Mouse (Mus musculus) kidney, embryonic 16.5 days (tissue): ENCODE data around the gene Trpd52l3. TPM values are rescaled to one million over a fixed set of nuclear protein-coding genes. Genes with fewer than 3 reads are reported as not detected.

Experiments
- ATAC-seq: fragments of 200-750 bp; cut with Nextera tagmentation; 2 replicates; pipeline ENCODE4 v1.8.0; 2017; ENCODE audit warnings: moderate TSS enrichment; ENCODE audit not compliant: low FRiP score, low TSS enrichment
- H3K27ac ChIP-seq: fragments of 300-500 bp; sonication (generic); 2 replicates; pipeline ENCODE4 v1.5.1; 2014; ENCODE audit warnings: low read length
- H3K27me3 ChIP-seq: fragments of 300-500 bp; sonication (generic); 2 replicates; pipeline ENCODE4 v1.6.1; 2014; ENCODE audit warnings: low read length, control low read depth, mixed read lengths; ENCODE audit not compliant: insufficient read depth
- H3K36me3 ChIP-seq: fragments of 300-500 bp; sonication (generic); 2 replicates; pipeline ENCODE4 v1.6.1; 2014; ENCODE audit warnings: low read length, control low read depth, mixed read lengths; ENCODE audit not compliant: insufficient read depth
- H3K4me1 ChIP-seq: fragments of 300-500 bp; sonication (generic); 2 replicates; pipeline ENCODE4 v1.6.1; 2014; ENCODE audit warnings: low read length, control low read depth, mixed read lengths; ENCODE audit not compliant: insufficient read depth
- H3K4me2 ChIP-seq: fragments of 300-500 bp; sonication (generic); replicated peaks from 2 replicates; pipeline ENCODE4 v1.6.1; 2014; ENCODE audit warnings: low read depth, low read length
- H3K4me3 ChIP-seq: fragments of 300-500 bp; sonication (generic); 2 replicates; pipeline ENCODE4 v1.5.1; 2014; ENCODE audit warnings: mild to moderate bottlenecking, low read length
- H3K9ac ChIP-seq: fragments of 300-500 bp; sonication (generic); replicated peaks from 2 replicates; pipeline ENCODE4 v1.6.1; 2014; ENCODE audit warnings: low read length
- H3K9me3 ChIP-seq: fragments of 300-500 bp; sonication (generic); 2 replicates; pipeline ENCODE4 v1.6.1; 2016; ENCODE audit warnings: low read length, control low read depth
- WGBS: fragments of 180-500 bp; shearing (Covaris S2); extraction: QIAGEN DNeasy Blood & Tissue Kit; methylation state at CpG from one replicate; pipeline ENCODE4 v1.1.7; 2014; 5-methylcytosine and 5-hydroxymethylcytosine counted together
- polyA plus RNA-seq: library from polyadenylated mRNA; unstranded; fragments of >200 nt; fragmentation: Nextera tagmentation; extraction: Ambion mirVana; gene quantifications from 2 replicates; pipeline ENCODE4 v1.2.1, GENCODE M21; 2015

The Trpd52l3 gene
- polyA plus RNA-seq, 1 experiment from 2014 or later, result 0.06 TPM

DNA sequence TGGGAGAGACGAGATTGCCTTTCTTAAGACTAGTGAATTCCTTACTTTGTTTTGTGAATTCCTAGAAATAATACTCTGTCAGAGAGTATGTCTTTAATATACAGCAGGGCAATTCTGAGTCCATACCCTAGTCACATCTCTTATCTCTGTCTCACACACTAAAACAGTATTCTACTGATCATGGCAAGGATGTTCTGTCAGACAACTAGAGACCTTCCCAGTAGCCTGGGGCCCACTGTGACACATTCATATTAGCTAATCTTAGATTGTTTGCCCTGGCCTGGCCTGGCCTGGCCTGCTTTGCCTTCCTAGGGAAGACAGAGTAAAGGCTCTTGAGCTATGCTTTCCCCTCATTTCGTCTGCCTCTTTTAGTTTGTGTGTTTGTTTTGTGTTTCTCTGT is 47.0 kb downstream of the Trpd52l3 start:
- no peak overlapping the region for H3K4me2 ChIP-seq
- H3K36me3 ChIP-seq, result peaks cover 23% of the 10 kb centered on the region
- 0 out of 2 replicates have a peak, but pooled peaks cover 3% of the 10 kb centered on the region for H3K4me1 ChIP-seq
- 76% methylated on average over 2 of the region's 2 CpGs for WGBS
- H3K4me3 ChIP-seq, result no peak overlapping the region
- H3K27ac ChIP-seq, result no peak overlapping the region
- no peaks in the 10 kb centered on the region for H3K27me3 ChIP-seq
- 0 out of 2 replicates have a peak, but pooled peaks cover 4% of the 10 kb centered on the region for H3K9me3 ChIP-seq
- H3K9ac ChIP-seq, result no peak overlapping the region
- ATAC-seq, result no peak

DNA sequence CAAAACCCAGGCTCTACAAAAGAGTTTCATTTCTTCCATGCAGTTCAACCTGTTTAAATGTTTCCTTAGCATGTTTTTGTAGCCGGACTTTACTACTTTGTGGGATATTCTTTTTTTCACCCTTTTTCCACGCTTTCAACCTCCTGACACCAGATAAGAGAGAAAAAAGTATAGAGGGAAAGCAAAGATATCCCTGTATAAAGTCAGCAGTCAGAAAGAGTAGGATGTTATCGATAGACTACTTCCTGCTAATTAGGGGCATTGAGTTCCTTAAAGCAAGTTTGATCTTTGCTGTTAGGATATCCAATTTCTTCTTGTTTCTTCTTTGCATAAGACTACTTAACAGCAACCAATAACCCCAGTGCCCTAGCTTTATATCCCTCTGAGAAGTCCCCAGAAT is 47.9 kb downstream of the Trpd52l3 start:
- no peaks in the 10 kb centered on the region for H3K9me3 ChIP-seq
- ATAC-seq, result no peak
- H3K27me3 ChIP-seq, result no peaks in the 10 kb centered on the region
- H3K36me3 ChIP-seq, result peaks cover 22% of the 10 kb centered on the region; the same call in 1 of the 2 replicates
- no peak overlapping the region for H3K9ac ChIP-seq
- 93% methylated on average over 3 of the region's 3 CpGs for WGBS
- H3K4me2 ChIP-seq, result no peak overlapping the region
- no peak overlapping the region for H3K4me3 ChIP-seq
- H3K4me1 ChIP-seq, result 0 out of 2 replicates have a peak, but pooled peaks cover 3% of the 10 kb centered on the region
- H3K27ac ChIP-seq, result no peak overlapping the region

DNA sequence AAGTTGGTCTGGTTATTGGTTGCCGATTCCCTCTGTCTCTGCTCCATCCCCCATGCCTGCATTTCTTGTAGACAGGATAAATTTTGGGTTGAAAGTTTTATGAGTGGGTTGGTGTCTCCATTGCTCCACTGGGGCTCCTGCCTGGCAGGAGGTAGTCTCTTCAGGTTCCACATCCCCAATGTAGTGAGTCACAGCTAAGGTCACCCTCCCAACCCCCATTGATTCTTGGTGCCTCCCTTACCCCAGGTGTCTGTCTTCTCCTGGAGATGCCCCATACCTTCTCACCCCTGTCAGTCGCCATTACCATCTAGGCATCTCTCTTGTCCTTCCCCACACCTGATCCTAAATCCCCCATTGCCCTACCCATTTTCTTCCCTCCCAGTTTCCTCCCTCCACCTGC is 50.6 kb downstream of the Trpd52l3 start:
- Histone ChIP-seq H3K27ac (no peak overlapping the region), H3K9ac (no peak overlapping the region), H3K4me2 (no peak overlapping the region), H3K27me3 (no peaks in the 10 kb centered on the region), H3K36me3 (peaks cover 10% of the 10 kb centered on the region; the same call in 1 of the 2 replicates), H3K4me1 (0 out of 2 replicates have a peak, but pooled peaks cover 3% of the 10 kb centered on the region), H3K4me3 (no peak overlapping the region), H3K9me3 (no peaks in the 10 kb centered on the region)
- no peak for ATAC-seq
- WGBS, result 95% methylated on average over 2 of the region's 2 CpGs

Other genes with a start within 250 kb of the Trpd52l3 start
- gene 9930021J03Rik, start 197.8 kb upstream of the Trpd52l3 start, polyA plus RNA-seq, result 4.6 and 5.6 TPM in 2 replicates
- gene Ranbp6, start 190.8 kb upstream of the Trpd52l3 start, polyA plus RNA-seq, result 17.9 and 18.2 TPM in 2 replicates
- 48.1 and 48.3 TPM in 2 replicates for gene Il33, start 78.7 kb upstream of the Trpd52l3 start, polyA plus RNA-seq
- 67.0 and 85.6 TPM in 2 replicates for gene Uhrf2, start 26.7 kb downstream of the Trpd52l3 start, polyA plus RNA-seq
- 10.3 and 10.9 TPM in 2 replicates for gene Gldc, start 171.6 kb downstream of the Trpd52l3 start, polyA plus RNA-seq
- not detected in 2 replicates for gene Mbl2, start 229.2 kb downstream of the Trpd52l3 start, polyA plus RNA-seq